In the genomic region with DNA sequence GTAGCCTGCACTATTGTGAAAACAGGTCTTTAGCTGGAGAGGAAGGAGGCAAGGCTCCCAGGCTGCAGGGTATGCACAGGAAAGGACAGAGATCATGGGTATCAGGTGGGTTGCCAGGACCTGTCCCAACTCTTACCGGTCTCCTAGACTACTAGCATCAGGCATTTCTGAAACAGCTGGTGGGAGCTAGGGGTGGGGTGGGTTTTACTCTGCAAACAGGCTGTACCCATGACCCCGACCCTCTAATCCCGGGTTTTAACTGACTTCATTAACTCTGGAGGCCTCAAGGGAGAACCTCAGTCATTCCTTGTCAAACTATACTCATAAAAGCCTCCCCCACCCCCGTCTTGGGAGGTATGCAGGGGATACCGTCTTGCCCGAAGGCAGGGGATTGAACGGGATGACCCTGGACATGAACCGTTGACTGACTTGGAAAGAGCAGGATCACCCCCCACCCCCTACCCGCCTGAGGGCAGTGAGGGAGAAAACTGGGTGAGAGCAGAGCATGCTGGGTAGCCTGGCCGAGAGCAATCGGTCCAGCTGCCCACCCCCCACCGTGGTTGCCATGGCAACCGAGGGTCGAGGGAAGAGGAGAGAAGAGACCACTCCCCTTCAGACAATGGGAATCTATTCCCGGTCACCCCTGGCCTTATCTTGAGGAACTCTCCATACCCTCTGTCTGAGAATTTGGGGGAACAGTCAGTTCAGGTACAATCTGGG, we compare ENCODE assay signal across 9 mouse cellular contexts. TPM values are rescaled to one million over a fixed set of nuclear protein-coding genes. Genes with fewer than 3 reads are reported as not detected.
DNase-seq lines count a peak whose midpoint lies in the region; ATAC-seq and TF ChIP-seq lines count a peak whose summit lies in the region.
"Had no signal": no experiment of that assay in that cellular context is flagged by ENCODE, and none has a peak within 500 bp of the region (broad histone marks: within the 10 kb centered on the region; RNA-seq: fewer than 3 reads in every experiment).

No protein-coding gene starts in this region.

- no peak for ATAC-seq in forebrain, embryonic 16.5 days
- peak; percentile 80 for ATAC-seq in forebrain, embryonic 12.5 days (ENCODE audit: low FRiP score)
- no peak for ATAC-seq in limb, embryonic 12.5 days (ENCODE audit: insufficient number of reproducible peaks, insufficient read depth, low FRiP score, low TSS enrichment, low read depth)
- peak; percentile 52; the same call in 1 of the 2 replicates for ATAC-seq in neural tube, embryonic 15.5 days (ENCODE audit: low FRiP score)
- ATAC-seq in liver, postnatal 0 days, result no peak

- 0 out of 2 replicates have a peak, but pooled peaks cover 1% of the 10 kb centered on the region for H3K9me3 ChIP-seq in forebrain, embryonic 10.5 days
- H3K9me3 ChIP-seq in forebrain, embryonic 16.5 days (ENCODE audit: control insufficient read depth, low read length), result no peaks in the 10 kb centered on the region
- no peaks in the 10 kb centered on the region for H3K9me3 ChIP-seq in forebrain, embryonic 12.5 days
- no peaks in the 10 kb centered on the region for H3K9me3 ChIP-seq in limb, embryonic 12.5 days
- H3K9me3 ChIP-seq in neural tube, embryonic 15.5 days (replicated peaks), result no peaks in the 10 kb centered on the region
- no peaks in the 10 kb centered on the region for H3K9me3 ChIP-seq in liver, postnatal 0 days (ENCODE audit: low read length)

- peaks cover 82% of the 10 kb centered on the region for H3K4me1 ChIP-seq in forebrain, embryonic 10.5 days
- H3K4me1 ChIP-seq in forebrain, embryonic 16.5 days (replicated peaks; ENCODE audit: control insufficient read depth, insufficient read depth, low read length), result peaks cover 26% of the 10 kb centered on the region
- peaks cover 76% of the 10 kb centered on the region for H3K4me1 ChIP-seq in forebrain, embryonic 12.5 days
- H3K4me1 ChIP-seq in limb, embryonic 12.5 days (replicated peaks), result peaks cover 28% of the 10 kb centered on the region
- H3K4me1 ChIP-seq in neural tube, embryonic 15.5 days, result peaks cover 35% of the 10 kb centered on the region
- H3K4me1 ChIP-seq in liver, postnatal 0 days (ENCODE audit: insufficient read depth), result no peaks in the 10 kb centered on the region

- 8% methylated on average over 15 of the region's 15 CpGs for WGBS in forebrain, embryonic 10.5 days
- 3% methylated on average over 15 of the region's 15 CpGs for WGBS in forebrain, embryonic 16.5 days
- 3% methylated on average over 15 of the region's 15 CpGs for WGBS in forebrain, embryonic 12.5 days
- WGBS in limb, embryonic 12.5 days, result 8% methylated on average over 15 of the region's 15 CpGs
- 5% methylated on average over 15 of the region's 15 CpGs for WGBS in neural tube, embryonic 15.5 days
- 28% methylated on average over 15 of the region's 15 CpGs for WGBS in liver, postnatal 0 days (ENCODE audit: insufficient replicate concordance)

- DNase-seq in forebrain, embryonic 10.5 days (ENCODE audit: extremely low spot score, low spot score), result peak; percentile 90
- no peak for DNase-seq in c-Kit-positive CD71-positive TER-119-positive erythroid progenitor cells, embryonic 14.5 days (ENCODE audit: low spot score)
- DNase-seq in thymus, postnatal 14 days, result no peak
- no peak for DNase-seq in liver, postnatal 0 days

- H3K27me3 ChIP-seq in forebrain, embryonic 10.5 days (ENCODE audit: poor library complexity, severe bottlenecking), result peaks cover 42% of the 10 kb centered on the region
- H3K27me3 ChIP-seq in forebrain, embryonic 16.5 days (replicated peaks; ENCODE audit: control insufficient read depth, insufficient read depth, low read length), result no peaks in the 10 kb centered on the region
- H3K27me3 ChIP-seq in forebrain, embryonic 12.5 days, result peaks cover 4% of the 10 kb centered on the region; the same call in 1 of the 2 replicates
- H3K27me3 ChIP-seq in limb, embryonic 12.5 days, result peaks cover 26% of the 10 kb centered on the region; the same call in 1 of the 2 replicates
- no peaks in the 10 kb centered on the region for H3K27me3 ChIP-seq in neural tube, embryonic 15.5 days (replicated peaks)
- H3K27me3 ChIP-seq in liver, postnatal 0 days (ENCODE audit: insufficient read depth, low read length), result peaks cover 14% of the 10 kb centered on the region; the same call in 1 of the 2 replicates

- H3K4me3 ChIP-seq in forebrain, embryonic 10.5 days, result peak overlapping the region; percentile 31
- no peak overlapping the region for H3K4me3 ChIP-seq in forebrain, embryonic 16.5 days (replicated peaks; ENCODE audit: low read length)
- H3K4me3 ChIP-seq in forebrain, embryonic 12.5 days (replicated peaks), result no peak overlapping the region
- no peak overlapping the region for H3K4me3 ChIP-seq in limb, embryonic 12.5 days (replicated peaks)
- H3K4me3 ChIP-seq in neural tube, embryonic 15.5 days (replicated peaks), result no peak overlapping the region
- H3K4me3 ChIP-seq in liver, postnatal 0 days (ENCODE audit: low read depth, low read length), result no peak overlapping the region

- no peak for TF ChIP-seq EP300 in liver, postnatal 0 days (IDR thresholded peaks at IDR 0.05; ENCODE audit: low read depth)

- peak overlapping the region; percentile 87 for H3K27ac ChIP-seq in forebrain, embryonic 10.5 days
- no peak overlapping the region for H3K27ac ChIP-seq in forebrain, embryonic 16.5 days (ENCODE audit: low read length)
- peak overlapping the region; percentile 89 for H3K27ac ChIP-seq in forebrain, embryonic 12.5 days
- no peak overlapping the region for H3K27ac ChIP-seq in limb, embryonic 12.5 days
- peak overlapping the region; percentile 46; the same call in 1 of the 2 replicates for H3K27ac ChIP-seq in neural tube, embryonic 15.5 days (replicated peaks)
- H3K27ac ChIP-seq in liver, postnatal 0 days (ENCODE audit: low read depth), result no peak overlapping the region
- H3K27ac ChIP-seq: liver, embryonic 14.5 days had no signal

- no peaks in the 10 kb centered on the region for H3K36me3 ChIP-seq in forebrain, embryonic 10.5 days (replicated peaks)
- H3K36me3 ChIP-seq in forebrain, embryonic 16.5 days (ENCODE audit: control insufficient read depth, insufficient read depth), result no peaks in the 10 kb centered on the region
- H3K36me3 ChIP-seq in forebrain, embryonic 12.5 days (replicated peaks), result no peaks in the 10 kb centered on the region
- H3K36me3 ChIP-seq in limb, embryonic 12.5 days, result no peaks in the 10 kb centered on the region
- H3K36me3 ChIP-seq in neural tube, embryonic 15.5 days, result no peaks in the 10 kb centered on the region
- no peaks in the 10 kb centered on the region for H3K36me3 ChIP-seq in liver, postnatal 0 days (replicated peaks; ENCODE audit: insufficient read depth, low read length)

- no peak overlapping the region for H3K9ac ChIP-seq in forebrain, embryonic 16.5 days (replicated peaks; ENCODE audit: low read depth, low read length)
- no peak overlapping the region for H3K9ac ChIP-seq in forebrain, embryonic 12.5 days
- H3K9ac ChIP-seq in limb, embryonic 12.5 days (replicated peaks), result no peak overlapping the region
- H3K9ac ChIP-seq in neural tube, embryonic 15.5 days (replicated peaks), result no peak overlapping the region; the same call in 1 of the 2 replicates
- H3K9ac ChIP-seq in liver, postnatal 0 days (replicated peaks), result no peak overlapping the region
- H3K9ac ChIP-seq: liver, embryonic 14.5 days had no signal

- no peak overlapping the region for H3K4me2 ChIP-seq in forebrain, embryonic 16.5 days (ENCODE audit: low read length)
- H3K4me2 ChIP-seq in forebrain, embryonic 12.5 days, result peak overlapping the region; percentile 38
- peak overlapping the region; percentile 29 for H3K4me2 ChIP-seq in limb, embryonic 12.5 days
- H3K4me2 ChIP-seq in neural tube, embryonic 15.5 days, result peak overlapping the region; percentile 32
- H3K4me2 ChIP-seq in liver, postnatal 0 days (ENCODE audit: low read depth, low read length), result no peak overlapping the region

- TF ChIP-seq CTCF in liver, postnatal 0 days (IDR thresholded peaks at IDR 0.05; ENCODE audit: low read depth), result no peak

RNA-seq across cellular contexts. Expression of a gene that starts 21.1 kb away (rescaled TPM):
- 15.1 and 15.5 TPM in 2 replicates for polyA plus RNA-seq in forebrain, embryonic 10.5 days (2016; fragmentation: Nextera tagmentation; extraction: Ambion mirVana)
- polyA plus RNA-seq in forebrain, embryonic 16.5 days (2015; fragmentation: Nextera tagmentation; extraction: Ambion mirVana), result 24.1 and 32.0 TPM in 2 replicates
- polyA plus RNA-seq in forebrain, embryonic 12.5 days (2016; fragmentation: Nextera tagmentation; extraction: Ambion mirVana), result 16.0 and 18.8 TPM in 2 replicates
- polyA plus RNA-seq in limb, embryonic 12.5 days (2016; fragmentation: Nextera tagmentation; extraction: Ambion mirVana), result 17.7 and 20.9 TPM in 2 replicates
- 62.0 and 62.4 TPM in 2 replicates for polyA plus RNA-seq in neural tube, embryonic 15.5 days (2015; fragmentation: Nextera tagmentation; extraction: Ambion mirVana)
- polyA plus RNA-seq in liver, postnatal 0 days (2015; fragmentation: Nextera tagmentation; extraction: Ambion mirVana), result 196 and 200 TPM in 2 replicates

RNA-seq across cellular contexts. Expression of a gene that starts 28.0 kb away (rescaled TPM):
- 5.0 and 6.9 TPM in 2 replicates for polyA plus RNA-seq in forebrain, embryonic 10.5 days (2016; fragmentation: Nextera tagmentation; extraction: Ambion mirVana)
- polyA plus RNA-seq in forebrain, embryonic 16.5 days (2015; fragmentation: Nextera tagmentation; extraction: Ambion mirVana), result 13.9 and 17.6 TPM in 2 replicates
- polyA plus RNA-seq in forebrain, embryonic 12.5 days (2016; fragmentation: Nextera tagmentation; extraction: Ambion mirVana), result 9.5 and 10.2 TPM in 2 replicates
- 11.9 and 12.8 TPM in 2 replicates for polyA plus RNA-seq in limb, embryonic 12.5 days (2016; fragmentation: Nextera tagmentation; extraction: Ambion mirVana)
- 28.4 and 29.0 TPM in 2 replicates for polyA plus RNA-seq in neural tube, embryonic 15.5 days (2015; fragmentation: Nextera tagmentation; extraction: Ambion mirVana)
- 122 and 136 TPM in 2 replicates for polyA plus RNA-seq in liver, postnatal 0 days (2015; fragmentation: Nextera tagmentation; extraction: Ambion mirVana)

RNA-seq across cellular contexts. Expression of a gene that starts 29.1 kb away (rescaled TPM):
- 9.5 and 9.7 TPM in 2 replicates for polyA plus RNA-seq in forebrain, embryonic 10.5 days (2016; fragmentation: Nextera tagmentation; extraction: Ambion mirVana)
- 12.3 and 13.1 TPM in 2 replicates for polyA plus RNA-seq in forebrain, embryonic 16.5 days (2015; fragmentation: Nextera tagmentation; extraction: Ambion mirVana)
- polyA plus RNA-seq in forebrain, embryonic 12.5 days (2016; fragmentation: Nextera tagmentation; extraction: Ambion mirVana), result 20.3 and 30.2 TPM in 2 replicates
- 13.7 and 16.9 TPM in 2 replicates for polyA plus RNA-seq in limb, embryonic 12.5 days (2016; fragmentation: Nextera tagmentation; extraction: Ambion mirVana)
- polyA plus RNA-seq in neural tube, embryonic 15.5 days (2015; fragmentation: Nextera tagmentation; extraction: Ambion mirVana), result 13.7 and 21.3 TPM in 2 replicates
- 0.08 and 0.12 TPM in 2 replicates for polyA plus RNA-seq in liver, postnatal 0 days (2015; fragmentation: Nextera tagmentation; extraction: Ambion mirVana)

RNA-seq across cellular contexts. Expression of a gene that starts 33.7 kb away (rescaled TPM):
- 4.5 TPM in 2 replicates for polyA plus RNA-seq in forebrain, embryonic 10.5 days (2016; fragmentation: Nextera tagmentation; extraction: Ambion mirVana)
- 16.8 and 24.6 TPM in 2 replicates for polyA plus RNA-seq in forebrain, embryonic 16.5 days (2015; fragmentation: Nextera tagmentation; extraction: Ambion mirVana)
- polyA plus RNA-seq in forebrain, embryonic 12.5 days (2016; fragmentation: Nextera tagmentation; extraction: Ambion mirVana), result 10.0 and 12.0 TPM in 2 replicates
- polyA plus RNA-seq in limb, embryonic 12.5 days (2016; fragmentation: Nextera tagmentation; extraction: Ambion mirVana), result 11.4 and 11.9 TPM in 2 replicates
- polyA plus RNA-seq in neural tube, embryonic 15.5 days (2015; fragmentation: Nextera tagmentation; extraction: Ambion mirVana), result 33.7 and 40.5 TPM in 2 replicates
- polyA plus RNA-seq in liver, postnatal 0 days (2015; fragmentation: Nextera tagmentation; extraction: Ambion mirVana), result 123 and 130 TPM in 2 replicates

Comparison
In these comparisons a context has a peak if more than half of its experiments do, and no peak if none do; other contexts are left out.
1. H3K27ac ChIP-seq: peak in forebrain, embryonic 10.5 days (single experiment), forebrain, embryonic 12.5 days (single experiment) and neural tube, embryonic 15.5 days (single experiment); none in forebrain, embryonic 16.5 days (single experiment), limb, embryonic 12.5 days (single experiment) and liver, postnatal 0 days (single experiment).
2. ATAC-seq: peak in forebrain, embryonic 12.5 days (single experiment) and neural tube, embryonic 15.5 days (single experiment); none in forebrain, embryonic 16.5 days (single experiment), limb, embryonic 12.5 days (single experiment) and liver, postnatal 0 days (single experiment).
3. H3K4me2 ChIP-seq: peak in forebrain, embryonic 12.5 days (single experiment), limb, embryonic 12.5 days (single experiment) and neural tube, embryonic 15.5 days (single experiment); none in forebrain, embryonic 16.5 days (single experiment) and liver, postnatal 0 days (single experiment).